Mouse (Mus musculus): ENCODE results near the gene Pecr.
"Not testable (repeated sequence)": the region's sequence is repeated elsewhere in the genome, so short reads cannot be mapped to it uniquely, and the experiment has no call there.

DNA sequence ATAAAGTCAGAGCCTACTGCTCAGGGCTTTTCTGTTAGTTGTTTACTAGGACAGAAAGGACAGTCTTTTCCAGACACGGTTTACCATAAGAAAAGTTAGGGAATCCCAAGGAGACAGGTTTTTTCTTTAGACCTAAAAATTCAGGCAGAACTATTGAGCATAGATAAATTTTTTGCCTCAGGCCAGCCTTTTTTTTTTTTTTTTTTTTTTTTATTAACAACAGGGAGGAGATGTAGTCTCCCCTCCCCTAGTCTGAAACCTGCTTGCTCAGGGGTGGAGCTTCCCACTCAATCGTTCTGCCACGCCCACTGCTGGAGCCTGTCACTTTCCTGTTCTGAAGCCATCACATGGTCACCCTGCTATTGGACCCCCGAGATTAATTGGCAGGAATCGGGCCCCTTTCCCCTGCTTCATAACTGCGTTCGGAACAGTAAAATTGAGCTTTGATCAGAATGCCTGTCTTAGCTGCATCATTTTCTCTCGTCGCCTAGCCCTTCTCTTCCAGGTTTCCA, 35.8 kb downstream of the Pecr start:
- not testable (repeated sequence) for TF ChIP-seq CTCF (IDR thresholded peaks at IDR 0.05; ENCODE audit: low read depth, low read length); POLR2A (IDR thresholded peaks at IDR 0.05; ENCODE audit: extremely low read depth, insufficient read depth, low read length)
